Mouse (Mus musculus) neural tube, embryonic 11.5 days (tissue): ENCODE measurements around the gene Asic2. TPM values are rescaled to one million over a fixed set of nuclear protein-coding genes. Genes with fewer than 3 reads are reported as not detected.

Source experiments
- ATAC-seq: fragments of 200-750 bp; cut with Nextera tagmentation; 2 replicates; pipeline ENCODE4 v1.8.0; 2017; ENCODE audit warnings: moderate number of reproducible peaks, mild to moderate bottlenecking, moderate TSS enrichment, moderate library complexity; ENCODE audit not compliant: insufficient read depth, low FRiP score, low TSS enrichment
- DNase-seq: peaks from one replicate; pipeline ENCODE4 v3.0.0-alpha.2; 2015; ENCODE audit warnings: low spot score
- H3K27ac ChIP-seq: fragments of 300-500 bp; sonication (generic); 2 replicates; pipeline ENCODE4 v1.5.1; 2014; ENCODE audit warnings: low read depth, mild to moderate bottlenecking, low read length
- H3K27me3 ChIP-seq: fragments of 300-500 bp; sonication (generic); 2 replicates; pipeline ENCODE4 v1.6.1; 2014; ENCODE audit warnings: mild to moderate bottlenecking, low read length, mixed read lengths; ENCODE audit not compliant: control insufficient read depth, insufficient read depth
- H3K36me3 ChIP-seq: fragments of 300-500 bp; sonication (generic); 2 replicates; pipeline ENCODE4 v1.6.1; 2014; ENCODE audit warnings: mild to moderate bottlenecking, low read length, moderate library complexity, mixed read lengths; ENCODE audit not compliant: control insufficient read depth, insufficient read depth
- H3K4me1 ChIP-seq: fragments of 300-500 bp; sonication (generic); 2 replicates; pipeline ENCODE4 v1.6.1; 2014; ENCODE audit warnings: low read length, mixed read lengths; ENCODE audit not compliant: control insufficient read depth, insufficient read depth
- H3K4me2 ChIP-seq: fragments of 300-500 bp; sonication (generic); 2 replicates; pipeline ENCODE4 v1.6.1; 2014; ENCODE audit warnings: low read depth, mild to moderate bottlenecking, moderate library complexity
- H3K4me3 ChIP-seq: fragments of 300-500 bp; sonication (generic); 2 replicates; pipeline ENCODE4 v1.5.1; 2014; ENCODE audit warnings: low read depth, low read length
- H3K9ac ChIP-seq: fragments of 300-500 bp; sonication (generic); 2 replicates; pipeline ENCODE4 v1.6.1; 2014; ENCODE audit warnings: mild to moderate bottlenecking, low read length
- H3K9me3 ChIP-seq: fragments of 300-500 bp; sonication (generic); 2 replicates; pipeline ENCODE4 v1.6.1; 2016; ENCODE audit warnings: low read length; ENCODE audit not compliant: control insufficient read depth
- WGBS: fragments of 180-500 bp; shearing (Covaris S2); extraction: QIAGEN DNeasy Blood & Tissue Kit; methylation state at CpG from one replicate; pipeline ENCODE4 v1.1.7; 2014; 5-methylcytosine and 5-hydroxymethylcytosine counted together
- polyA plus RNA-seq: library from polyadenylated mRNA; unstranded; fragments of >200 nt; fragmentation: Nextera tagmentation; extraction: Ambion mirVana; gene quantifications from 2 replicates; pipeline ENCODE4 v1.2.1, GENCODE M21; 2014

Gene Asic2
- polyA plus RNA-seq, 1 experiment from 2014 or later: 2.5 TPM

- Histone ChIP-seq H3K4me1 (peaks cover 6% of the 10 kb centered on the region; the same call in 1 of the 2 replicates), H3K9ac (no peak overlapping the region), H3K4me2 (peak overlapping the region; percentile 46), H3K4me3 (peak overlapping the region; percentile 14; the same call in 1 of the 2 replicates), H3K9me3 (no peaks in the 10 kb centered on the region), H3K27ac (peak overlapping the region; percentile 2), H3K27me3 (0 out of 2 replicates have a peak, but pooled peaks cover 4% of the 10 kb centered on the region), H3K36me3 (no peaks in the 10 kb centered on the region)
- DNase-seq (peak; percentile 62), ATAC-seq (peak; percentile 46)
- WGBS: 11% methylated on average over 20 of the region's 20 CpGs
These were observed 356.1 kb downstream of the Asic2 start for GRCm38 (mm10) chr11:81611948-81612797.

DNA sequence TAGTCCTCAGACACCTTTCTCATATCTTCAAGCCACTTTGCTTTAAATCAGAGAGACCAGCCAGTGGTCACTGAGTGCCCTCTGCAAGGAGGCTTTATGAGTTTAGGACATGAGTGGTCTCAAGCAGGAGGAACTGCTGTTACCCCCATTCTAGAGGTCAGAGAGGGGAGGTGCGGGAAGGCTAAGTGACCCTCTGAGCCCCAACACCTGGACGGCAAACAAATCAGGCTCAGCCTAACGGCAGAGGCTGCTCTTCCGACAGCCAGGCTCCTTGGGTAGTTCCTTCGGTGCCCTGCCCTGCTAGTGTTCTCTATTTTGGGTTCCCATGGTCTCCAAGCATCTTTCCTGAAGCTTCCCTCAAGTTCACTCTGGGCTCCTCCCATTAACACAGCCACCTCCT is 357.8 kb downstream of the Asic2 start:
- 80% methylated on average over 5 of the region's 5 CpGs for WGBS
- DNase-seq (no peak), ATAC-seq (no peak)
- H3K27me3 ChIP-seq: 0 out of 2 replicates have a peak, but pooled peaks cover 4% of the 10 kb centered on the region
- no peak overlapping the region for H3K4me2 ChIP-seq
- no peaks in the 10 kb centered on the region for H3K9me3 ChIP-seq
- peaks cover 6% of the 10 kb centered on the region; the same call in 1 of the 2 replicates for H3K4me1 ChIP-seq
- no peak overlapping the region for H3K27ac ChIP-seq
- H3K9ac ChIP-seq: no peak overlapping the region
- H3K36me3 ChIP-seq: no peaks in the 10 kb centered on the region
- no peak overlapping the region for H3K4me3 ChIP-seq

GRCm38 (mm10) chr11:81602971-81603370 is 365.3 kb downstream of the Asic2 start:
- DNase-seq (no peak), ATAC-seq (no peak)
- WGBS: 81% methylated on average over 4 of the region's 4 CpGs
- H3K9ac ChIP-seq: no peak overlapping the region
- H3K27ac ChIP-seq: no peak overlapping the region
- no peaks in the 10 kb centered on the region for H3K4me1 ChIP-seq
- no peaks in the 10 kb centered on the region for H3K36me3 ChIP-seq
- no peaks in the 10 kb centered on the region for H3K9me3 ChIP-seq
- no peak overlapping the region for H3K4me3 ChIP-seq
- no peak overlapping the region for H3K4me2 ChIP-seq
- H3K27me3 ChIP-seq: no peaks in the 10 kb centered on the region

- DNase-seq (no peak), ATAC-seq (no peak)
- Histone ChIP-seq H3K27me3 (no peaks in the 10 kb centered on the region), H3K4me1 (no peaks in the 10 kb centered on the region), H3K4me2 (no peak overlapping the region), H3K9ac (no peak overlapping the region), H3K4me3 (no peak overlapping the region), H3K9me3 (no peaks in the 10 kb centered on the region), H3K27ac (no peak overlapping the region), H3K36me3 (no peaks in the 10 kb centered on the region)
- 92% methylated on average over 5 of the region's 5 CpGs for WGBS
These were observed 366.5 kb downstream of the Asic2 start for GRCm38 (mm10) chr11:81601736-81602135.

DNA sequence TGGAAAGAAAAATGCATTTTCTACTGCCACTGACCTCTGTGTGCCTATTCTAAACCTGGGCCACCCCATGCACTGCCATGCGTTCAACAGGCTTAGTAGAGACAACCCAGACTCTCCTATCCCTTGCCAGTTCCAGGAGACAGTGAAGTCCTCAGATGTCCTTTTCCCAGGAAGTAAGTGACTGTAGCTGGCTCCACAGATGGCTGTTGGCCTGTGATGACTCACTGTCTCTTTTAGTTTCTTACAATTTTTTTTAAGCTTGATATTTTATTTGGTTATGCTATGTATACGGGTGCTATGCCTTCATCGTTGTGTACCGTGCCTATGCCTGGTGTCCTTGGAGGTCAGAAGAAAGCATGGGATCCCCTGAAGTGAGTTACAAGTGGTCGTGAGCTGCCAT is 370.7 kb downstream of the Asic2 start:
- no peaks in the 10 kb centered on the region for H3K27me3 ChIP-seq
- H3K4me1 ChIP-seq: no peaks in the 10 kb centered on the region
- H3K9ac ChIP-seq: no peak overlapping the region
- no peak overlapping the region for H3K4me3 ChIP-seq
- no peak overlapping the region for H3K27ac ChIP-seq
- H3K4me2 ChIP-seq: no peak overlapping the region
- DNase-seq (no peak), ATAC-seq (no peak)
- H3K9me3 ChIP-seq: no peaks in the 10 kb centered on the region
- H3K36me3 ChIP-seq: no peaks in the 10 kb centered on the region
- 86% methylated on average over 5 of the region's 5 CpGs for WGBS

DNA sequence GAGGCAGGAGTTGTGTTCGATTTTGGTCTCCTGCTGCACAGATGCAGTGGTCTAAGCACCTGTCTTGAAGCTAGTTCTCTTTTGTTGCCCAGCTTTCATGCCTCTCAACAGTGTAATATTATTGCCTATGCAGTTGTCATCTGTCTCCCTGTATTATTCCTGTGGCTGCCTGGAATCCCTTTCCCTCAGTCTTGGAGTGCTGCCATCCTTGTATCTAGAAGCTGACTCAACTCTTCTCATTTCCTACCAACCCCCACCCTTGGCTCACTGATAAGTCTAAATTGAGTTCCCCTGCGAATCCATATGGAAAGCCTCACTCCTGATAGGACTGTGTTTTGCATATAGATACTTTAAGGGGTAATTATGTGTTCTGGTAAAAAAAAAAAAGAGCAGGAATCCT is 373.0 kb downstream of the Asic2 start:
- Histone ChIP-seq H3K27me3 (no peaks in the 10 kb centered on the region), H3K9me3 (no peaks in the 10 kb centered on the region), H3K27ac (no peak overlapping the region), H3K4me2 (no peak overlapping the region), H3K4me1 (no peaks in the 10 kb centered on the region), H3K4me3 (no peak overlapping the region), H3K9ac (no peak overlapping the region), H3K36me3 (no peaks in the 10 kb centered on the region)
- ATAC-seq (no peak), DNase-seq (no peak)
- WGBS: 85% methylated on average over 2 of the region's 2 CpGs

DNA sequence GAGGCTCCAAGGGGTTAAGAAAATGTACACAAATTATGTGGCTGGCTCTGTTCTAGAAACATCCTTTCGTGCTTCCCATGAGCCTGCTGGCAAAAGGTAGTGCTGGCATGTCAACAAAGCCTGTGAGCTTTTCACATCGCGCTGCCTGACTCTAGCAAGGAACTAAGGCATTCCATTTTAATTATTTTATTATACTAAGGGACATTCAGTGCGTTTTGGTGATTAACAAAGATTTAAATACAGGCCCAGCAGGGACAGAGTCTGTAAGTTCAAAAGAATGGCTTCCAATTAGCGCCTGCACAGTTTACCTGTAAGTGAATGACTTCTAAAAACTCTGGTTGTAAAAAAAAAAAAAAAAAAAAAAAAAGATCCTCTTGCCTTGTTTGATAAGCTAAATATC is 375.5 kb downstream of the Asic2 start:
- H3K36me3 ChIP-seq: no peaks in the 10 kb centered on the region
- no peaks in the 10 kb centered on the region for H3K27me3 ChIP-seq
- no peak overlapping the region for H3K9ac ChIP-seq
- no peak overlapping the region for H3K4me2 ChIP-seq
- no peak overlapping the region for H3K27ac ChIP-seq
- H3K4me3 ChIP-seq: no peak overlapping the region
- ATAC-seq: no peak
- H3K4me1 ChIP-seq: no peaks in the 10 kb centered on the region
- no peak for DNase-seq
- WGBS: 37% methylated on average over 5 of the region's 5 CpGs
- no peaks in the 10 kb centered on the region for H3K9me3 ChIP-seq

DNA sequence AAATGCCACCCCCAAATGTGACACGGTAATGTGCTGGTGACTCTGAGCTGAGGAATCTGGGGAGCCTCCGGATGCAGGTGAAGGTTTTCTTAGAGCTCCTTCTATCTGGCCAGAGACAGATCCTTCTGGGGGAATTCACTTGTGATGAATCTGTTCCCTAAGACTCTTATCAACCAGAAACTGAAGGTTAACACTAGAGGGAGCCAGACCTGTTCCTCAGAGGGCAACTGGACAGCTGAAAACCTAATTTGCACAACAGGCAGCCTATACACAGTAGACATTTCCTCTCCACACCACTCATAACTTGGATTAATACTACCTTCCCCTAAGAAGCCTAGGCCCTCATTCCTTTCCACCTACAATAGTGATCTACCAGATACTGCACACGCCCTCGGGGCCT is 377.3 kb downstream of the Asic2 start:
- Histone ChIP-seq H3K27me3 (no peaks in the 10 kb centered on the region), H3K4me2 (no peak overlapping the region), H3K9ac (no peak overlapping the region), H3K9me3 (no peaks in the 10 kb centered on the region), H3K4me1 (no peaks in the 10 kb centered on the region), H3K27ac (no peak overlapping the region), H3K4me3 (no peak overlapping the region), H3K36me3 (no peaks in the 10 kb centered on the region)
- ATAC-seq (no peak), DNase-seq (no peak)
- 76% methylated on average over 4 of the region's 4 CpGs for whole genome bisulfite sequencing

GRCm38 (mm10) chr11:81588630-81589029 is 379.6 kb downstream of the Asic2 start:
- 10% methylated on average over 10 of the region's 10 CpGs for WGBS
- H3K27ac ChIP-seq: no peak overlapping the region
- ATAC-seq (no peak), DNase-seq (peak; percentile 70)
- no peaks in the 10 kb centered on the region for H3K36me3 ChIP-seq
- H3K9ac ChIP-seq: no peak overlapping the region
- H3K4me3 ChIP-seq: no peak overlapping the region
- H3K27me3 ChIP-seq: no peaks in the 10 kb centered on the region
- no peaks in the 10 kb centered on the region for H3K4me1 ChIP-seq
- no peak overlapping the region for H3K4me2 ChIP-seq
- no peaks in the 10 kb centered on the region for H3K9me3 ChIP-seq
